Mouse (Mus musculus) CD4-positive, CD25-positive, alpha-beta regulatory T cell (primary cell): ENCODE data around the gene Dexi. TPM values are rescaled to one million over a fixed set of nuclear protein-coding genes. Genes with fewer than 3 reads are reported as not detected.

Experiments used
- polyA plus RNA-seq: library from polyadenylated mRNA; unstranded; fragments of 100-300 nt; shearing (Covaris generic); gene quantifications from one replicate; pipeline ENCODE4 v1.2.1, GENCODE M21; 2017

The Dexi gene
- polyA plus RNA-seq: 36.4 TPM

GRCm38 (mm10) chr16:10542698-10543365, at the start of gene Dexi:
Gene Dexi (minus strand): TSS chr16:10543054.

GRCm38 (mm10) chr16:10544995-10545622, 2.3 kb upstream of the Dexi start, which contains the start of gene Clec16a:
Gene Clec16a (plus strand): TSS chr16:10545339.

GRCm38 (mm10) chr16:10479857-10480256, 63.0 kb downstream of the Dexi start, which contains the start of gene Ciita:
Gene Ciita (plus strand): TSS chr16:10480059.

Other genes starting within 250 kb of the Dexi start
- not detected for gene Emp2, start 229.1 kb downstream of the Dexi start, polyA plus RNA-seq
- not detected for gene Tekt5, start 147.6 kb downstream of the Dexi start, polyA plus RNA-seq
- gene Nubp1, start 131.1 kb downstream of the Dexi start, polyA plus RNA-seq: 87.4 TPM
- gene Tvp23a, start 95.7 kb downstream of the Dexi start, polyA plus RNA-seq: 3.5 TPM
- gene Ciita, start 63.0 kb downstream of the Dexi start, polyA plus RNA-seq: 0.74 TPM
- gene Clec16a, start 2.3 kb upstream of the Dexi start, polyA plus RNA-seq: 23.7 TPM
- gene Socs1, start 242.5 kb upstream of the Dexi start, polyA plus RNA-seq: 145 TPM
- 3.1 TPM for gene Tnp2, start 245.6 kb upstream of the Dexi start, polyA plus RNA-seq
- not detected for gene Prm3, start 247.9 kb upstream of the Dexi start, polyA plus RNA-seq